Mouse (Mus musculus): ENCODE measurements around the gene Slc9a9.
A peak's percentile ranks its signal among the peaks of the same experiment; 100 is the strongest.
"Not testable (repeated sequence)": the region's sequence is repeated elsewhere in the genome, so short reads cannot be mapped to it uniquely, and the experiment has no call there.

Slc9a9 gene

GRCm38 (mm10) chr9:94669791-94670577 lies at the start of gene Slc9a9:
Gene Slc9a9 (plus strand): TSS chr9:94669909.
- peak; percentile 51 for DNase-seq

- DNase-seq = no peak
Observed at GRCm38 (mm10) chr9:94620342-94620741, 49.4 kb upstream of the Slc9a9 start.

DNA sequence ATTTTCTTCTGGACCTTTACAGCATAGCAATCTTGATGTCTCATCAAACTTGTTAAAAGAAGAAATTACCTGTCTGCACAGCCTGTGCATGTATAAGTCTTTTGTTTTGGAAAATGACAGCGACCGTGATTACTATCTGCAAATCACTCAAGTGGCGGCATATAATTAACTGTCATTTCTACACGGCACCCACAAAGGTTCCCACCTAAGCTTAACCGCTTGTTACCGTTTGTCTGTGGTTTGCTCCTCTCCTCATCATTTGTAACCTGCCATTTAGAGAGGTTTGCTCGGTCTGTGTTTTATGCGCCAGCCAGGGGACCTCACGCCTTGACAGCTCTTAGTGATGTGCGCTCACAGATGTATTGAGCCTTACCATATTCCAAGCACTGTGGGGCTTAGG lies 48.9 kb upstream of the Slc9a9 start:
- DNase-seq = no peak

DNA sequence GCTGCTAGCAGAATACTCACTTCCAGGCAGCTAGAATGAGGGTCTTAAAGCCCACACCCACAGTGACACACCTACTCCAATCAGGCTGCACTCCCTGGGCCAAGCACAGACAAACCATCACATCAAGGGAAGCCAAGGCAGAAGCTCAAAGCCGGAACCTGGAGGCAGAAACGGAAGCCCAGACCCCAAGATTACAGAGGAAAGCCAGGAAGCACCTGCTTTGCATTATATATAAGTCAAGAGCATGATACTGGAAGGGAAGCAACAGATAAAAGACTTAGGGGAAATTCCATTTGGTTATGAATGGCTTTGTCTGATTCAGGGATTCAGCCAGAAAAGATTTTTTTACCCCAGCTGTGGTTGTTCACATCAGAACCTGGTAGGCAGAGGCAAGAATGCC lies 47.8 kb upstream of the Slc9a9 start:
- no peak for DNase-seq

DNA sequence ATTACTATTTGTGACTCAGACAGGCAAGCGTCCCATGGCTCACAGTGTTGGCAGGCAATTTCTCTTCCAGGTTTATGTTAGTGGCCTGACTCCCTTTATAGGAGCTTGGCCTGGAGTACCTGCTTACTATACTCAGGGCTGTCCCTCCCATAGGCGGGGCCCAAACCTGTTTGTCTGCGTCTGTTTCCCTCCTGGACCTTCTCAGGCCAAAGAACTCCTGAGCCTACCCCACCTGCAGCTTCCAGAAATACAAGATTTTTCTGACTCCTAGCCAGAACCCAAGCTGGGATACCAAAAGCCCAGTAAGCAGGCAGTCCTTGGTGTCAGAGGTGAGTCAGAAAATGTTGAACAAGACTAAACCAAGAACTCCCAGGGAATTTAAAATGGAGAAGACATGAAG lies 43.0 kb upstream of the Slc9a9 start:
- DNase-seq = no peak

- DNase-seq = no peak
Observed at GRCm38 (mm10) chr9:94628948-94629347, 40.8 kb upstream of the Slc9a9 start.

DNA sequence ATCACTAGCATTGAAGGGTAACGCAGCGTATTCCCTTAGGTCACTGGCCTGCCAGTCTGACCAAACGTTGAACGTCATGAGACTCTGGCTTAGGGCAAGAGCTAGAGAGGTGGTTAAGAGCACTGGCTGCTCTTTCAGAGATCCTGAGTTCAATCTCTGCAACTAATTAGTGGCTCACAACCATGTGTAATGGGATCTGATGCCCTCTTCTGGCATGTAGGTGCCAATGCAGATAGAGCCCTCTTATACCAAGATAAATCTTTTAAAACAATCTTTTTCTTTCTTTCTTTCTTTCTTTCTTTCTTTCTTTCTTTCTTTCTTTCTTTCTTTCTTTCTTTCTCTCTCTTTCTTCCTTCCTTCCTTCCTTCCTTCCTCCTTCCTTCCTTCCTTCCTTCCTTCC lies 35.4 kb upstream of the Slc9a9 start:
- not testable (repeated sequence) for DNase-seq

- no peak for DNase-seq
Observed at GRCm38 (mm10) chr9:94645631-94646030, 24.1 kb upstream of the Slc9a9 start.

DNA sequence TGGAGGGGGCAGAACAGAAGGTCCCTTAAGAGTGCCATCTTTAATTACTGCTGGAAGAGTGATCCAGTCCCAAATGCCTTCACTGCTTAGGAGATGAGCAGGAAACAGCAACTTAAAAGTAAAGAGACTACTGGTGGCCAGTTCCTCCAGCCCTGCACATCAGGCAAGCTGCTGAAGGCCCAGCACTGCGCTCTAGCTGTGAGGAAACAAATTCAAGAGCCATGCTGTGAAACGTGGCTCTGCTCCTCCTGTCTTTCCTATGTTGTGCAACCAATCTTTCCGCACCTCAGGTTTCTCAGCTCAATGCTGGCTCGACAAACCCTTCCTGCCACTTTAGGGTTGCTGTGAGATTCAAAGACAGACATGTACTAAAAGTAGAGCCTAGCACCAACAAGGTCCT lies 22.3 kb upstream of the Slc9a9 start:
- DNase-seq = no peak

DNA sequence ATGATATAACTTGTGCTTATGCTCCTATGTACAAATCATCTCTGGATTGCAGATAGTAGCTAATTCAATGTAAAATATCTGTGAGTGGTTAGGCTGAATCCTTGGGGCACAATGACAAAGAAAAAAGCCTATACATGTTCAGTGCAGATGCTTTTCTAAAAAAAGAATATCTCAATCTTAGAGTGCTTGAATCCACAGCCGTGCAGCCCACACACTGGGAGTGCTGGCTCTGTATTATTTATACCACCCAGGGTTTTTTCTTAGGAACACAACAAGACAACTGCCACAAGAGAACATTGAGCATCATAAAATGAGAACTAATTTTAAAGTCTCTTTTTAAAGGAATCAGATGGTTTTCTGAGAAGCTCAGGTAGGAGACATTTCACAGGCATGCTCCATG lies 19.7 kb upstream of the Slc9a9 start:
- peak; percentile 35 for DNase-seq

- DNase-seq = no peak
Observed at GRCm38 (mm10) chr9:94653198-94653597, 16.5 kb upstream of the Slc9a9 start.

GRCm38 (mm10) chr9:94653827-94654226 lies 15.9 kb upstream of the Slc9a9 start:
- no peak for DNase-seq

- DNase-seq = no peak
Observed at GRCm38 (mm10) chr9:94656265-94656664, 13.4 kb upstream of the Slc9a9 start.

DNA sequence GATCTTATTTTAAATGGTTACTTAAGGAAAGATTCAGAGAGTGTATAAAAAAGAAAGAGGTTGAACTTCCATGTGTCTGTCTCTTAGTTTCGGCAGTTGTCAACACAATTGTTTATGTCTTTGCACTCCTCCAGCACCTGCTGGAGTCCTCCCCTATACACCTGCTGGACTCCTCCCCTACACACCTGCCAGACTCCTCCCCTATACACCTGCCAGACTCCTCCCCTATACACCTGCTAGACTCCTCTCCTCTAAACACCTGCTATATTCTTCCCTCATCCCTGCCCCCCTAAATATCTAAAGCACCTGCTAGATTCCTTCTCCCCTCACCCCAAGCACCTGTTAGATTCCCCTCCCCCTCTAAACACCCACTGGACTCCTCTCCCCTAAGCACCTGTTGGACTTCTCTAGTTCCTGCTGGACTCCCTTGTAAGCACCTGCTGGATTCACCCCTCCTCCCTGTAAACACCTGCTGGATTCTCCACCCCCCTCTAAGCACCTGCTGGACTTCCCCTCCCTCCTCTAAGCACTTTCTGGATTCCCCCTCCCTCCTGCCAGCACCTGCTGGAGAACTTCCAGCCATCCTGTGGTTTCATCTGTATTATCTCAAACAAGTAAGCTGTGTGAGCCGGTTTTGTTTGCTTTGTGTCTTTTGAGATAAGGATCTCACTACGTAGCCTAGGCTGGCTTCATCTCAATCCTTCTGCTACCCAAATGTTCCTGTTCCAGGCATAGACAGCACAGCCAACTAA lies 10.1 kb upstream of the Slc9a9 start:
- DNase-seq = no peak

- no peak for DNase-seq
Observed at GRCm38 (mm10) chr9:94661768-94662167, 7.9 kb upstream of the Slc9a9 start.

DNA sequence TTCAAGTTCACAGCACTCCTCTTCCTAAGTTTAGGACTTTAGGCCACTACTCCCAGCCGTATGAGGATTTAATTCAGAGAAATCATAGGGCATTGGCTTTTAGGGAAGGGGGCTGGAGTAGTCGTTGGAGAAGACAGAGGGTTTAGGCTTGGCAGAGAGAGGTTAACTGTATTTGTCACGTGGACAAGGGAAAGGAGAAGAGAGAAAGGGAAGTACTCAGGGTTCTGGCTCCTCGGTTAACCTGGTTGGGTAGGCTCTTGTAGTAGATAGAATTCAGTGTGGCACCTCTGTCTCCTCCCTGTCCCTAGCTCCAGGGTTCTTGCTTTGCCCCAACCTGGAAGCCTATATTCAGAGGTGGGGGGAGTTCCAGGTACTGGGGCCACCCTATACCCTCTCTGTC lies 4.5 kb upstream of the Slc9a9 start:
- no peak for DNase-seq

- DNase-seq = peak; percentile 49
Observed at GRCm38 (mm10) chr9:94668589-94668988, 1.1 kb upstream of the Slc9a9 start.

DNA sequence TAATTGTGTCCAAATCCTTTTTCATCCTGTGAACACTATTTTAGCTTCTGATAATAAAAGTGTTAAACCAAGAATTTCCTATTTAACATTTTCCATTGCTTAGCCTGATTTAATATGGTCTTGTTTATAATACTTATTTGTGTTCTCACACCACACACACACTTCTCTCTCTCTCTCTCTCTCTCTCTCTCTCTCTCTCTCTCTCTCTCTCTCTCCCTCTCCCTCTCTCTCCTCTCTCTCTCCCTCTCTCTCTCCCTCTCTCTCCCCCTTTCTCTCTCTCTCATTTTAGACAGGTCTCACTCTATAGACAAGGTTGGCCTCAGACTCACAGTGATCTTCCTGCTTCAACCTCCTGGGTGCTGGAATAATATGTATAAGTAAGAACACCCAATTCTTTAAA lies 995 bp downstream of the Slc9a9 start:
- DNase-seq = no peak

DNA sequence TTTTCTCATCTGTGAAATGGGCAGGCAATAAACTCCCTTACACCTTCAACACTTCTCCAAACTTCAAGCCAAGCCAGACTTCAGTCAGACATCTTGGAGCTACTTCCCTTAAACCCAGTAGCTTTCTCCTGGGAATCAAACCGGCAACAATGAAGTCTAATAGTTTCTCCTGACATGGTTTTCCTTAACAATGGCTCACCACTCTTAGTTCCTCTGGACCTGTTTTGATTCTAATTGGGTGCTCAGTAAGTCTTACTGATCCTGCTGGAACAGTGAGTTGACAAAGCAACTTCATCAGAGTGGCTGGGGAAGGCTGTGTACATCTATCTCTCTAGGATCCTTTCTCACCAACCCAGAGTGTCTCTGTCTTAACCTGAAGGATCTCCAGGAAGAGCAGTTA lies 5.0 kb downstream of the Slc9a9 start:
- no peak for DNase-seq

GRCm38 (mm10) chr9:94678021-94678655 lies 8.4 kb downstream of the Slc9a9 start:
- DNase-seq = no peak

DNA sequence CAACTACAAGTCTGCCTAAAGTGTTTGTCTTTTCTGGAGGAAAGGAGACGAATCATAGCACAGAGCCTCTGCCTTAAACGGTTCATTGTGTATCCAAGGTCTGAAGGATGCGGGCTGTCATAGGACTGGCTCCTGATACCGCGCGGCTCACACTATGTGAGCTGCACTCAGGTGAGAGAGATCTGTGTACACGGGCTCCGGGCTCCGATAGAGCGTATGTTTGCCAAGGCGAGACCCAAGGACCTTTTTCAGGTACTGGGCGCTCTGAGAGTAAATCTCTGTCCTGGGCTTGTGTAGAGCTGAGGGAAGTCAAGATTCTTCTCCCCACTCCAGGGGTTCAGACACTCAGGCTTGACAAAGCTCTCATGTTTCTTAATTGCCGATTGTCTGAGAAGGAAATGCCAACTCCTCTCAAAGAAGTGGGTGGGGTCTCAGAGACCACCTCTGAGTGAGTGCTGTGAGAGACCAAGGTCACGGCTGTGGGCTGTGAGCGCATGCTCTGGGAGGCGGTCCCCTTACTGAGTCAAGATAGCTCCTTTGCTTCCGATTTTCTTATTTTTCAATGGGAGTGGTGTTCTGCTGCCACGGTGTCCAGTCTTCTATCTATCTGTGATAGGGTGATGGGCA lies 10.9 kb downstream of the Slc9a9 start:
- DNase-seq = no peak

DNA sequence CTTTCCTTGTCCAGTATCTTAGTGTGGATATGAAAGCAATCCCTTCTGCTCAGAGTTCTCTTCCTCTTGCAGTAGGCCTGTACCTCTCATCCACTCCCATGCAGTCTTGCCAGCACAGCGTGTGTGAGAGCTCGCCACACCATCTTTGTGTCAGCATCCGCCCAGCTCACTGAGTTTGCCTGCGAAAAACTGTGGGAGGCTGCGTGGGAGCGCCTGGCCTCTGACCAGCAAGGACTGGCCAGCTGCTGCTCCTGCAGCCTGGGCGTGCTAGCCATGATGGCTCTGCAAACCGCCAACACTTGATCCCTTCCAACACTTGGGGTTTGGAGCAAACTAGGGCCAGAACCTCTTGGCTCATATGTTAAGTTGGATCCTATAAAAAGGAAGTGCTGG lies 11.4 kb downstream of the Slc9a9 start:
- DNase-seq = peak; percentile 59

- no peak for DNase-seq
Observed at GRCm38 (mm10) chr9:94682260-94682659, 12.6 kb downstream of the Slc9a9 start.

DNA sequence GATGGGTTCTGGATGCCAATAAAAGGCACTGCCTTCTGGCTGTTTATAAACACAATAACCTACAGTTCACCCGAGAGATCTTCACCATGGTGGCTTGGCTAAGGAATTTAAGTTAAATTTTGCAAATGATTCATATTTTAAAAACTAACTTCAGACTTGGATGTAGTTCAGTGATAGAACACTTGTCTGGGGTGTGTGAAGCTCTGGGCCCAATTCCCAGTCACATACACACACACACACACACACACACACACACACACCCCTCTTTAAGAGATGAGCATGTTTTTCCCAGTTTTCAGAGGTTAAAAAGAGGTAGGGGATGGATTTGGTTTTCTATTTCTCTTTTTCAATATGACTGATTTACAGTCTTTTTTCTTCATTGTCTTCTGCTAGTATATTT lies 15.9 kb downstream of the Slc9a9 start:
- DNase-seq = no peak

All from right cerebral cortex, postnatal 25 days (tissue).